Mouse (Mus musculus): Measurements from ENCODE around the gene Neurl1a. TPM values are rescaled to one million over a fixed set of nuclear protein-coding genes. Genes with fewer than 3 reads are reported as not detected.

Gene Neurl1a
- total and polyA plus RNA-seq, 2 experiments = 0.28 TPM

DNA sequence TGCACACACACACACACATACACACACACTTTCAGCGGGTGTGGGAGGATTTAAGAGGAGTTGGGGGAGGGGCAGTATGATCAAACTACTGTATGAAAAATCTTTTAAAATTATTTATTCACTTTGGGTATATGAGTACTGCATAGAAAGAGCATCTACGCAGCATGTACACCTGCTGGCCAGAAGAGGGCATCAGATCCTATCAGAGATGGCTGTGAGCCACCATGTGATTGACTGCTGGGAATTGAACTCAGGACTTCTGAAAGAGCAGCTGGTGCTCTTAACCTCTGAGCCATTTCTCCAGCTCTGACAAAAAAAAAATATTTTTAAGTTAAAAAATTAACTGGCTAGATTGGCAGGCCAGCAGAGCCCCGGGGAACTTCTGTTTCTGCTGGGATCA is 4.1 kb upstream of the Neurl1a start:
- H3K79me2 ChIP-seq (ENCODE audit: control insufficient read depth, insufficient read depth, low read length) = no peaks in the 10 kb centered on the region
- H3K4me1 ChIP-seq (ENCODE audit: control insufficient read depth, insufficient read depth, low read length) = no peaks in the 10 kb centered on the region; the same call in 1 of the 2 replicates
- peak; percentile 61; the same call in 1 of the 2 replicates for TF ChIP-seq CTCF (IDR thresholded peaks at IDR 0.05; ENCODE audit: low read depth, low read length)
- no peak for TF ChIP-seq POLR2A (IDR thresholded peaks at IDR 0.05; ENCODE audit: extremely low read depth, insufficient read depth, low read length)
- no peak overlapping the region for H3K4me3 ChIP-seq (ENCODE audit: insufficient read depth, low read depth, low read length)
- peak; percentile 52 for DNase-seq (ENCODE audit: extremely low read depth, low read depth, low spot score)
- no peak overlapping the region for H3K27ac ChIP-seq (replicated peaks; ENCODE audit: insufficient read depth, low read depth, low read length)
- H3K36me3 ChIP-seq (ENCODE audit: control insufficient read depth, insufficient read depth, low read length) = no peaks in the 10 kb centered on the region
- no peak overlapping the region for H3K9ac ChIP-seq (ENCODE audit: low read depth, low read length)
- WGBS = 47% methylated on average over 3 of the region's 3 CpGs
- H3K27me3 ChIP-seq (ENCODE audit: control insufficient read depth, insufficient read depth, low read length) = peaks cover 12% of the 10 kb centered on the region

DNA sequence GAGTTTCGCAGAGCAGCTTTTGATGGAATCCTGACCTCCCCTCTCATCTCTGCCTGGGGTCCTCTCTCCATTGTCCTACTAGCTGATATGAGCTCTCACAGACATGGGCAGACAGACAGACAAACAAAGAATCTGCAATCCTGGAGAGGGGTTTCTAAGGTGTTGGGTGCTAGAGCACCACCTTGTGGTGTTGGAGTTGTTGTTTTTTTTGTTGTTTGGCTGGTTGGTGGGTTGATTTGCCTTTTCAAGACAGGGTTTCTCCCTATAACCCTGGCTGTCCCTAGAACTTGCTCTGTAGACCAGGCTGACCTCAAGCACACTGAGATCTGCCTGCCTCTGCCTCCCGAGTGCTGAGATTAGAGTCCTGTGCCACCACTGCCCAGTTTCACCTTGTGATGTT is 3.1 kb upstream of the Neurl1a start:
- peaks cover 16% of the 10 kb centered on the region for H3K27me3 ChIP-seq (ENCODE audit: control insufficient read depth, insufficient read depth, low read length)
- WGBS = 65% methylated on average over 2 of the region's 2 CpGs

DNA sequence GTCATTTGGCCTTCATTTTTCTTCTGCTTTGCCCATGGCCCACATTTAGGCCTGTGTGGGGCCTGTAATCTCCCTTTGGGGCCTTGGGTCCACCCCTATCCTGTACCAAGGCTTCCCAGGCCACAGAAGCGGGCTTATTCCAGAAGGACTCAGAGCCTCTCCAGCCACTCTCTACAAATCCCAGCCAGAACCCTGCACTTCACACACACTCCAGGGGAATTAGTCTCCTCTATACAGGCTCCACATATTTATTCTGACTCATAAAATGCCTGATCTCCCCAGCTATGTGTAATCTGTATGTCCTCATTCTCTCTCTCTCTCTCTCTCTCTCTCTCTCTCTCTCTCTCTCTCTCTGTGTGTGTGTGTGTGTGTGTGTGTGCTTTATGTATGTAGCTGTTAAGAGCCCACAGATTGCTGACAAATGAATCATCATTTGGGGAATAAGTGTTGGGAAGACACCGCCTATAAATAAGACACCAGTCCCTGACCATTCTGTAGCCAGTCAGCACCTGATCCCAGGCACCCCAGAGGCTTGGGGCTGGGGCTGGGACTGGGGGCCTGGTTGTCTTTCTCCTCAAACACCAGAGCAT is 1.6 kb upstream of the Neurl1a start:
- DNase-seq (ENCODE audit: extremely low read depth, low read depth, low spot score) = no peak
- WGBS = 90% methylated on average over 2 of the region's 2 CpGs
- Histone ChIP-seq H3K36me3 (ENCODE audit: control insufficient read depth, insufficient read depth, low read length) (no peaks in the 10 kb centered on the region), H3K27me3 (ENCODE audit: control insufficient read depth, insufficient read depth, low read length) (peaks cover 16% of the 10 kb centered on the region), H3K9ac (ENCODE audit: low read depth, low read length) (no peak overlapping the region), H3K4me3 (ENCODE audit: insufficient read depth, low read depth, low read length) (no peak overlapping the region), H3K4me1 (ENCODE audit: control insufficient read depth, insufficient read depth, low read length) (no peaks in the 10 kb centered on the region; the same call in 1 of the 2 replicates), H3K79me2 (ENCODE audit: control insufficient read depth, insufficient read depth, low read length) (no peaks in the 10 kb centered on the region), H3K27ac (replicated peaks; ENCODE audit: insufficient read depth, low read depth, low read length) (no peak overlapping the region)
- TF ChIP-seq POLR2A (IDR thresholded peaks at IDR 0.05; ENCODE audit: extremely low read depth, insufficient read depth, low read length) = no peak
- TF ChIP-seq CTCF (IDR thresholded peaks at IDR 0.05; ENCODE audit: low read depth, low read length) = no peak

More for the DNA sequence above, 3.1 kb upstream of the Neurl1a start:
- no peak overlapping the region for H3K4me3 ChIP-seq (ENCODE audit: insufficient read depth, low read depth, low read length)
- H3K36me3 ChIP-seq (ENCODE audit: control insufficient read depth, insufficient read depth, low read length) = no peaks in the 10 kb centered on the region
- no peaks in the 10 kb centered on the region; the same call in 1 of the 2 replicates for H3K4me1 ChIP-seq (ENCODE audit: control insufficient read depth, insufficient read depth, low read length)
- no peak for DNase-seq (ENCODE audit: extremely low read depth, low read depth, low spot score)
- H3K27ac ChIP-seq (replicated peaks; ENCODE audit: insufficient read depth, low read depth, low read length) = no peak overlapping the region
- H3K9ac ChIP-seq (ENCODE audit: low read depth, low read length) = no peak overlapping the region
- no peaks in the 10 kb centered on the region for H3K79me2 ChIP-seq (ENCODE audit: control insufficient read depth, insufficient read depth, low read length)
- TF ChIP-seq CTCF (IDR thresholded peaks at IDR 0.05; ENCODE audit: low read depth, low read length) = no peak
- no peak for TF ChIP-seq POLR2A (IDR thresholded peaks at IDR 0.05; ENCODE audit: extremely low read depth, insufficient read depth, low read length)

DNA sequence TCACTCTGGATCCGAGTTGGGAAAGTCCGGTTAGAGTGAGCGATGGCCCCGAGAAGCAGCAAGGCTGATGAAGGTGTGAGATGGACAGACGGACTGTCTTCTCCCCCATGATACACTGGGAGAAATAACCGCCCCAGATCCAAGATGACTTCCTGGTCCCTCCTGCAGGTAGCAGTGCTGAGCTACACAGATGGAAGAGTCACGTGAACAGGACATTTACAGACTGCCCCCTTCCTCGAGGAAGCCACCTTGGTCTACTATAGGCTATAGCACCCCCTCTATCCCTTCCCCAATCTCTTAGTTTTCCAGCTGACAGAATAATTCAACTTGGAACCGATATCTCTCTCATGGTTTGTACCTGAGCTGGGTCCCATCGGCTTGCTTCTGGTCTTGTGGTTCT is 619 bp upstream of the Neurl1a start:
- Histone ChIP-seq H3K27ac (replicated peaks; ENCODE audit: insufficient read depth, low read depth, low read length) (no peak overlapping the region), H3K9ac (ENCODE audit: low read depth, low read length) (no peak overlapping the region), H3K27me3 (ENCODE audit: control insufficient read depth, insufficient read depth, low read length) (peaks cover 16% of the 10 kb centered on the region), H3K4me3 (ENCODE audit: insufficient read depth, low read depth, low read length) (no peak overlapping the region), H3K79me2 (ENCODE audit: control insufficient read depth, insufficient read depth, low read length) (no peaks in the 10 kb centered on the region), H3K4me1 (ENCODE audit: control insufficient read depth, insufficient read depth, low read length) (no peaks in the 10 kb centered on the region; the same call in 1 of the 2 replicates), H3K36me3 (ENCODE audit: control insufficient read depth, insufficient read depth, low read length) (no peaks in the 10 kb centered on the region)
- DNase-seq (ENCODE audit: extremely low read depth, low read depth, low spot score) = peak; percentile 13
- 32% methylated on average over 10 of the region's 10 CpGs for WGBS
- TF ChIP-seq CTCF (IDR thresholded peaks at IDR 0.05; ENCODE audit: low read depth, low read length) (no peak), POLR2A (IDR thresholded peaks at IDR 0.05; ENCODE audit: extremely low read depth, insufficient read depth, low read length) (no peak)

DNA sequence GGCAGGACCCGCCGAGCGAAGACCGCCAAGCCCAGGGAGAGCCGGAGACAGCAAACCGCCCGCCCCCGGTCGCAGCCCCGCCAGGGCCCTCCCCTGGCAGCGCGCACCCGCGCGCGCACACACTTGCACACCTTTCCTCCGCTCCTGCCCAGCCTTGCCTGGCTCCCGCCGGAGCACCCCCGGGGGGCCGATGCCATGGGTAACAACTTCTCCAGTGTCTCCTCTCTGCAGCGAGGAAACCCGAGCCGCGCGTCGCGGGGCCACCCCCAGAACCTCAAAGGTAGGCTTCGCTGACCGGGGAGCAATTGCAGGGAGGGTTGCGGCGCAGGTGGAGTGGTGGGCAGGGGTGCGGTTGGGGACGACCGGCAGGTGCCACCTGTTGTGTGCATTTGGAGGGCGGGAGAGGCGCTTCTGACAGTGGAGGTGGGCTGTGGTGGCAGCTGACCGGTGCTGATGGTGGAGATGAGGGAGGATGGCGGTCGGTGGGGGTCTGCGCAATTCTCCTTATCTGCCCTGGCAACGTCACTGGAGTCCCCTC is 721 bp downstream of the Neurl1a start:
- H3K4me1 ChIP-seq (ENCODE audit: control insufficient read depth, insufficient read depth, low read length) = no peaks in the 10 kb centered on the region; the same call in 1 of the 2 replicates
- no peak overlapping the region for H3K27ac ChIP-seq (replicated peaks; ENCODE audit: insufficient read depth, low read depth, low read length)
- no peaks in the 10 kb centered on the region for H3K36me3 ChIP-seq (ENCODE audit: control insufficient read depth, insufficient read depth, low read length)
- H3K9ac ChIP-seq (ENCODE audit: low read depth, low read length) = peak overlapping the region; percentile 20; the same call in 1 of the 2 replicates
- WGBS = 6% methylated on average over 41 of the region's 42 CpGs
- H3K4me3 ChIP-seq (ENCODE audit: insufficient read depth, low read depth, low read length) = peak overlapping the region; percentile 56; the same call in 1 of the 2 replicates
- H3K27me3 ChIP-seq (ENCODE audit: control insufficient read depth, insufficient read depth, low read length) = peaks cover 16% of the 10 kb centered on the region
- H3K79me2 ChIP-seq (ENCODE audit: control insufficient read depth, insufficient read depth, low read length) = no peaks in the 10 kb centered on the region
- TF ChIP-seq POLR2A (IDR thresholded peaks at IDR 0.05; ENCODE audit: extremely low read depth, insufficient read depth, low read length) (no peak), CTCF (IDR thresholded peaks at IDR 0.05; ENCODE audit: low read depth, low read length) (no peak)
- no peak for DNase-seq (ENCODE audit: extremely low read depth, low read depth, low spot score)

DNA sequence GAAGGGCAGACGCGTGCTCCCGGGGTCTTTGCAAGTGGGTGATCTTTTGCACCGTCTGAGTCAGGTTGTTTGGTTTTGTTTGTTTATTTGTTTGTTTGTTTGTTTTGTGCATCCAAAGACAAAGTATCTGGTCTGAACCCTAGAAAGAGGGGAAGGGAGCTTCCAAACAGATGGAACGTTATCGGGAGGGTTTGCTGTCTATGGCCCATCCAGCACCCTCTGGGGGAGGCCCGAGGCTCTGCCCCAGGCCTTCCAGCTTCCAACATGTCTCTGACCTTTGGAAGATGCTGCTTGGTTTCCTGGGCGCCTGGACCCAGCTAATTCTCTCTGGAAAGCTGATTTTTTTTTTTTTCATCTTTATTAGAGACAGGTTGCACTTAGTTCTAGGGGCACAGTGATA is 1.4 kb downstream of the Neurl1a start:
- Histone ChIP-seq H3K27me3 (ENCODE audit: control insufficient read depth, insufficient read depth, low read length) (peaks cover 16% of the 10 kb centered on the region), H3K4me3 (ENCODE audit: insufficient read depth, low read depth, low read length) (no peak overlapping the region), H3K4me1 (ENCODE audit: control insufficient read depth, insufficient read depth, low read length) (no peaks in the 10 kb centered on the region; the same call in 1 of the 2 replicates), H3K36me3 (ENCODE audit: control insufficient read depth, insufficient read depth, low read length) (no peaks in the 10 kb centered on the region), H3K79me2 (ENCODE audit: control insufficient read depth, insufficient read depth, low read length) (no peaks in the 10 kb centered on the region), H3K27ac (replicated peaks; ENCODE audit: insufficient read depth, low read depth, low read length) (no peak overlapping the region), H3K9ac (ENCODE audit: low read depth, low read length) (no peak overlapping the region)
- 39% methylated on average over 8 of the region's 8 CpGs for WGBS
- no peak for DNase-seq (ENCODE audit: extremely low read depth, low read depth, low spot score)
- TF ChIP-seq POLR2A (IDR thresholded peaks at IDR 0.05; ENCODE audit: extremely low read depth, insufficient read depth, low read length) (no peak), CTCF (IDR thresholded peaks at IDR 0.05; ENCODE audit: low read depth, low read length) (no peak)

All from liver, adult 2 months (tissue).